Mouse (Mus musculus): Measurements from ENCODE around the gene Mgat5.

GRCm38 (mm10) chr1:127164589-127165160 is 40.1 kb upstream of the Mgat5 start:
- TF ChIP-seq POLR2A (IDR thresholded peaks at IDR 0.05; ENCODE audit: low read depth, low read length): no peak
- TF ChIP-seq CTCF (conservative IDR thresholded peaks at IDR 0.05; ENCODE audit: insufficient read depth, insufficient read length, low read depth, low read length): no peak
